Mouse (Mus musculus): Measurements from ENCODE around the gene Alox8. TPM values are rescaled to one million over a fixed set of nuclear protein-coding genes. Genes with fewer than 3 reads are reported as not detected.

Alox8 gene
- polyA plus RNA-seq, 1 experiment: 0.43 TPM

GRCm38 (mm10) chr11:69233141-69233540 is 35.5 kb upstream of the Alox8 start:
- no peak for DNase-seq
- TF ChIP-seq POLR2A (IDR thresholded peaks at IDR 0.05; ENCODE audit: control insufficient read depth, extremely low read depth, insufficient read depth, low read length, poor library complexity) (no peak), CTCF (IDR thresholded peaks at IDR 0.05; ENCODE audit: borderline replicate concordance, control insufficient read depth, extremely low read depth, insufficient read depth, low read length, poor library complexity) (no peak)
- H3K36me3 ChIP-seq (ENCODE audit: control insufficient read depth, insufficient read depth, low read length): no peaks in the 10 kb centered on the region
- WGBS: 7% methylated on average over 2 of the region's 2 CpGs
- H3K4me3 ChIP-seq (ENCODE audit: control insufficient read depth, insufficient read depth, low read length): no peak overlapping the region
- H3K27me3 ChIP-seq (ENCODE audit: control insufficient read depth, insufficient read depth, low read length): peaks cover 7% of the 10 kb centered on the region
- H3K27ac ChIP-seq (ENCODE audit: control insufficient read depth, insufficient read depth, low read length): no peak overlapping the region
- H3K4me1 ChIP-seq (replicated peaks; ENCODE audit: control insufficient read depth, insufficient read depth, low read length): peaks cover 25% of the 10 kb centered on the region

- Histone ChIP-seq H3K4me1 (replicated peaks; ENCODE audit: control insufficient read depth, insufficient read depth, low read length) (peaks cover 18% of the 10 kb centered on the region), H3K36me3 (ENCODE audit: control insufficient read depth, insufficient read depth, low read length) (no peaks in the 10 kb centered on the region), H3K27ac (ENCODE audit: control insufficient read depth, insufficient read depth, low read length) (no peak overlapping the region), H3K4me3 (ENCODE audit: control insufficient read depth, insufficient read depth, low read length) (no peak overlapping the region), H3K27me3 (ENCODE audit: control insufficient read depth, insufficient read depth, low read length) (no peaks in the 10 kb centered on the region)
- 90% methylated on average over 4 of the region's 4 CpGs for WGBS
- no peak for TF ChIP-seq CTCF (IDR thresholded peaks at IDR 0.05; ENCODE audit: borderline replicate concordance, control insufficient read depth, extremely low read depth, insufficient read depth, low read length, poor library complexity)
- TF ChIP-seq POLR2A (IDR thresholded peaks at IDR 0.05; ENCODE audit: control insufficient read depth, extremely low read depth, insufficient read depth, low read length, poor library complexity): no peak
- no peak for DNase-seq
Measured at GRCm38 (mm10) chr11:69230420-69230819, 32.8 kb upstream of the Alox8 start.

- Histone ChIP-seq H3K4me3 (ENCODE audit: control insufficient read depth, insufficient read depth, low read length) (no peak overlapping the region), H3K36me3 (ENCODE audit: control insufficient read depth, insufficient read depth, low read length) (no peaks in the 10 kb centered on the region), H3K27ac (ENCODE audit: control insufficient read depth, insufficient read depth, low read length) (no peak overlapping the region), H3K27me3 (ENCODE audit: control insufficient read depth, insufficient read depth, low read length) (no peaks in the 10 kb centered on the region), H3K4me1 (replicated peaks; ENCODE audit: control insufficient read depth, insufficient read depth, low read length) (no peaks in the 10 kb centered on the region; the same call in 1 of the 2 replicates)
- WGBS: 94% methylated on average over 1 of the region's 1 CpGs
- no peak for DNase-seq
- TF ChIP-seq POLR2A (IDR thresholded peaks at IDR 0.05; ENCODE audit: control insufficient read depth, extremely low read depth, insufficient read depth, low read length, poor library complexity): no peak
- no peak for TF ChIP-seq CTCF (IDR thresholded peaks at IDR 0.05; ENCODE audit: borderline replicate concordance, control insufficient read depth, extremely low read depth, insufficient read depth, low read length, poor library complexity)
Measured at GRCm38 (mm10) chr11:69225715-69226114, 28.1 kb upstream of the Alox8 start.

GRCm38 (mm10) chr11:69223101-69223500 is 25.5 kb upstream of the Alox8 start:
- DNase-seq: no peak
- TF ChIP-seq POLR2A (IDR thresholded peaks at IDR 0.05; ENCODE audit: control insufficient read depth, extremely low read depth, insufficient read depth, low read length, poor library complexity) (no peak), CTCF (IDR thresholded peaks at IDR 0.05; ENCODE audit: borderline replicate concordance, control insufficient read depth, extremely low read depth, insufficient read depth, low read length, poor library complexity) (no peak)
- Histone ChIP-seq H3K4me3 (ENCODE audit: control insufficient read depth, insufficient read depth, low read length) (no peak overlapping the region), H3K36me3 (ENCODE audit: control insufficient read depth, insufficient read depth, low read length) (no peaks in the 10 kb centered on the region), H3K27me3 (ENCODE audit: control insufficient read depth, insufficient read depth, low read length) (no peaks in the 10 kb centered on the region), H3K27ac (ENCODE audit: control insufficient read depth, insufficient read depth, low read length) (no peak overlapping the region), H3K4me1 (replicated peaks; ENCODE audit: control insufficient read depth, insufficient read depth, low read length) (no peaks in the 10 kb centered on the region; the same call in 1 of the 2 replicates)
- WGBS: 82% methylated on average over 4 of the region's 4 CpGs

GRCm38 (mm10) chr11:69221070-69221469 is 23.4 kb upstream of the Alox8 start:
- TF ChIP-seq CTCF (IDR thresholded peaks at IDR 0.05; ENCODE audit: borderline replicate concordance, control insufficient read depth, extremely low read depth, insufficient read depth, low read length, poor library complexity): no peak
- no peak for TF ChIP-seq POLR2A (IDR thresholded peaks at IDR 0.05; ENCODE audit: control insufficient read depth, extremely low read depth, insufficient read depth, low read length, poor library complexity)
- Histone ChIP-seq H3K4me1 (replicated peaks; ENCODE audit: control insufficient read depth, insufficient read depth, low read length) (no peaks in the 10 kb centered on the region), H3K4me3 (ENCODE audit: control insufficient read depth, insufficient read depth, low read length) (no peak overlapping the region), H3K36me3 (ENCODE audit: control insufficient read depth, insufficient read depth, low read length) (no peaks in the 10 kb centered on the region), H3K27ac (ENCODE audit: control insufficient read depth, insufficient read depth, low read length) (no peak overlapping the region), H3K27me3 (ENCODE audit: control insufficient read depth, insufficient read depth, low read length) (no peaks in the 10 kb centered on the region)
- DNase-seq: no peak
- 88% methylated on average over 4 of the region's 4 CpGs for WGBS

DNA sequence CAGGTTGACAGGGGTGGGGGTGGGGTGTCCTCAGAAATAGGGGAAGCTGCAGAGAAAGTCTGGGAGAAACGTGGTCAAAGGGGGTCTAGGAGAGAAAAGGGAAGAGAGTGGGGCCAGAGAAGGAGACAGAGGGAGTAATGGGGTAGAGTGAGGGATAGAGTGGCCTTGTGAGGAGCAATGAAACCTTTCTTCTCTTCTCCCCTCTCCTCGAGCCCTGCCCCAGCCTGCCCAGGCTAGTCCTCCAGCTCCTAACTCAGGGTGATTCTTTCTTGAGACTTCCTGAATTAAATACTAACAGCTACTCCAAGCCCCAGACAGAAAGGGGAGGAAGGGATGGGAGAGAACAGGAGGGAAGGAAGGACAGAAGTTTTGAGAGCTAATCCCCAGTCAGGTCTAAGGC is 21.0 kb upstream of the Alox8 start:
- Histone ChIP-seq H3K4me1 (replicated peaks; ENCODE audit: control insufficient read depth, insufficient read depth, low read length) (no peaks in the 10 kb centered on the region), H3K36me3 (ENCODE audit: control insufficient read depth, insufficient read depth, low read length) (no peaks in the 10 kb centered on the region), H3K27me3 (ENCODE audit: control insufficient read depth, insufficient read depth, low read length) (no peaks in the 10 kb centered on the region), H3K27ac (ENCODE audit: control insufficient read depth, insufficient read depth, low read length) (no peak overlapping the region), H3K4me3 (ENCODE audit: control insufficient read depth, insufficient read depth, low read length) (no peak overlapping the region)
- 32% methylated on average over 2 of the region's 2 CpGs for WGBS
- no peak for TF ChIP-seq POLR2A (IDR thresholded peaks at IDR 0.05; ENCODE audit: control insufficient read depth, extremely low read depth, insufficient read depth, low read length, poor library complexity)
- no peak for TF ChIP-seq CTCF (IDR thresholded peaks at IDR 0.05; ENCODE audit: borderline replicate concordance, control insufficient read depth, extremely low read depth, insufficient read depth, low read length, poor library complexity)
- DNase-seq: no peak

DNA sequence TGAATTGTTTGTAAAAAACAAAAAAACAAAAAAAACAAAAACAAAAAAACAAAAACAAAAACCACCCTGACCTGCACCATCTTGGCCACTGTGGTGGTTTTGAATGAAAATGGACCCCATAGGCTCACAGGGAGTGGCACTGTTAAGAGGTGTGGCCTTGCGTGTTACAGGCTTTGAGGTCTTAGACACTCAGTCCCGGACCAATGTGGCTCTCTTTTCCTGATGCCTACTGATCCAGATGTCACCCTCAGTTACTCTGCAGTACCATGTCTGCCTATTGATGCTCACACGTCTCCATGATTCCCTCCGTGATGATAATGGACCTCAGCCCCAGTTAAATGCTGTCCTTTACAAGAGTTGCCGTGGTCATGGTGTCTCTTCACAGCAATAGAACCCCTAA is 19.8 kb upstream of the Alox8 start:
- Histone ChIP-seq H3K4me3 (ENCODE audit: control insufficient read depth, insufficient read depth, low read length) (no peak overlapping the region), H3K27me3 (ENCODE audit: control insufficient read depth, insufficient read depth, low read length) (no peaks in the 10 kb centered on the region), H3K27ac (ENCODE audit: control insufficient read depth, insufficient read depth, low read length) (no peak overlapping the region), H3K36me3 (ENCODE audit: control insufficient read depth, insufficient read depth, low read length) (no peaks in the 10 kb centered on the region), H3K4me1 (replicated peaks; ENCODE audit: control insufficient read depth, insufficient read depth, low read length) (no peaks in the 10 kb centered on the region)
- TF ChIP-seq POLR2A (IDR thresholded peaks at IDR 0.05; ENCODE audit: control insufficient read depth, extremely low read depth, insufficient read depth, low read length, poor library complexity) (no peak), CTCF (IDR thresholded peaks at IDR 0.05; ENCODE audit: borderline replicate concordance, control insufficient read depth, extremely low read depth, insufficient read depth, low read length, poor library complexity) (no peak)
- 91% methylated on average over 5 of the region's 5 CpGs for WGBS
- no peak for DNase-seq

All from thymus, adult 2 months (tissue).